Mouse (Mus musculus) embryo, embryonic 11 days (tissue): ENCODE measurements around the gene Abcc9.

Source experiments
- DNase-seq: peaks from one replicate; pipeline ENCODE4 v3.0.0-alpha.2; 2015

Abcc9 gene

DNA sequence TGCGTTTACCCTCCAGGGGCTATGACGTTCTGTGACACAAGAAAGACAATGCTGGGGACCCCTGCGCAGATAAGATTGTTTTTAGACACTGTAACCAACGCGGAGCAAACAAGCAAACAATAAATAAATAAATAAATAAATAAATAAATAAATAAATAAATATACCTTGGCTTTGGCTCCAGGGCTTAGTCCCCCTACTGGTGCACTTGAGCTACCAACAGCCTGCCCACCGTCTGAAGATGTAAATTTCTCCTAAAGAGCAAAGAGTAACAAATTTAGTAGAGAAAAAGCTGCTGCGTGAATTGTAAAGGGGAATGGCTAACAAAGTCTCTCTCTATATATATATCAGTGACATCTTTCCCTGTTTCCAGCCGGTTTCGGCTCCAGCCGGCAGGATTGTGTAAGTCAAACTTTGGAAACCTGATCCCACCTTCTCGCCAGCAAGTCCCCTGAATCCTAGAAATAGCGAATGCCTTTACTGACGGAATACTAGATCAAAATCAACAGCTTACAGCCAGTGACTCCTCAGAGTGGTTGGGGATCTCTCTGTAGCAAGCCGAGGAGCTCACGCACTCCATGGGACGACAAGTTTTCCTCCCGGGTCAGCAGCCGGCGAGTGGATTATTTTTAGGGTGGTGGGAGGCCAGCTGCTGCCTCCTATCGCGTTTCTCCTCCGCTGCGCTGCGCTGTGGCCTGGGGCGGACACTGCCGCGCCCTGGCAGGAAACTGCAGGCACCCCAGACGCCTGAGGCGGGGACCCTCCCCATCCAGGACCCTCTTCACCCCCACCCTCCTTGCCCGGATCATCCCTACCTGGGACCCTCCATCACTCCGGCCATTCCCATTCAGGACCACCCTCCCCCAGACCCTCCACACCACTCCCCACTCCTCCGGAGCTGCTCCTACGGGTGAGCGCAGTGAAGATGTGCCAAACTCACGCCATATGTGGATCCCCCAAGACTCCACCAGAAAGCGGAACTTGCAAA lies at the start of gene Abcc9:
Gene Abcc9, minus strand, starts transcription at position 664 of the 986 bp plus-strand sequence.
- peak; percentile 64 for DNase-seq

DNA sequence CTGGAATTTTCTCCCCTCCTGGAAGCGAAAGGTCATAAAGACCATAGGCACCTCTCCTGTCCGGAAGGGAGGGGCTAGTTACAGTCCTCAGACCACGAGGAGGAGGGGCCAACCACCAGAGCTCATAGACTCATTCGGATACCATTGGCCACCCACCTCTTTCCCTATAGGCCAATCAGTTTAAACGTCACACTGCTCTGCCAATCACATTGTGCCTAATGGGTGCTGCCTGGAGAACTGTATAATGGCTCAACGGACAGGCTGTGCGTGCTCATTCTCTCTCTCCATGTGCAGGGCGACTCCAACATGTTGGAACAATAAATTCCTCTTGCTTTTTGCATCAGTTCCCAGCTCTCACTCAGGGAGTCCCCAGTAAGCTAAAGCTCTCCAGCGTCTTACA lies 49.2 kb upstream of the Abcc9 start:
- peak; percentile 30 for DNase-seq

DNA sequence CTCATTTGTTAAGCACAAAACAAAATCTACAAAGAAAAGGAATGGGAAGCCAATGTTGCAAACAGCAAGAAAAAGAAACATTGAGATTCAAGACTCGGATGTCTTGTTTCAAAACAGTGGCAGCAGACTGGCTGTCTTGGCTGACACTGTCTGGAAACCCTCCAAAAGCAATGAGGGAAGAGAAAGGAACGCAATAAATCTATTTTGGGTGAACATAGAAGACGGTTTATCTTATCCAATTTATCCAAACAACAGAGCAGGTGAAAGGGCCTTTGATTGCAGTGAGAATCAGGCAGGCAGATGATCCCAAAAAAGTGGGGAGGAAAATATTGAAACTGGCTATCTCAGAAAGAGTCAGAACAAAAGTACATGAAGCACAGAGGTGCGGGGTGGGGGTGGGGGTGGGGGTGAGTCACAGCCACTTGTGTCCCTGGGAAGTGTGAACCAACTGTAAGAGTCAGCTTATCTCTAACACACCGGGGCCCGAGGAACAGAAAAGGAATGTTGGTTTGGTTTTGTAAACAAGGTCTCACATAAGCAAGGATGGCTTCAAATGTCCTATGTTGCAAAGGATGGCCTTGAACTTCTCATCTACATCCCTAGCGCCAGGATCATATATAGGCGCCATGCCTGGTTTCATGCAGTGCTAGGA lies 46.1 kb upstream of the Abcc9 start:
- DNase-seq, result no peak

DNA sequence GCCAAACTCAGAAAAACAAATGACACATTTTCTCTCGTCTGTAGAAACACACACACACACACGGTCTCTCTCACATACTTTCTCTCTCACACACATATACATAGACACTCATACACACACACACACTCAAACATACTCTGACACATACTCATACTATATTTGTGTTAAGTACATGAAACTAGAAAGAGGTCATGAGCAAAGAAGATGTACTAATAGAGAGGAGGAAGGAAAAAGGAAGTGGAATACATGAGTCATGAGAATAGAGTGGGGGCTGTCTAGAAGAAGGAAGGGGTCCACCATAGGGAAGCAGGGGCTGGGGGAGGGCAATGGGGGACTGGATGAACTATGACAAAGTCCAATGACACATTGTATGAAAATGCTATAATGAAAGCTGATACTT lies 45.0 kb upstream of the Abcc9 start:
- DNase-seq, result no peak

DNA sequence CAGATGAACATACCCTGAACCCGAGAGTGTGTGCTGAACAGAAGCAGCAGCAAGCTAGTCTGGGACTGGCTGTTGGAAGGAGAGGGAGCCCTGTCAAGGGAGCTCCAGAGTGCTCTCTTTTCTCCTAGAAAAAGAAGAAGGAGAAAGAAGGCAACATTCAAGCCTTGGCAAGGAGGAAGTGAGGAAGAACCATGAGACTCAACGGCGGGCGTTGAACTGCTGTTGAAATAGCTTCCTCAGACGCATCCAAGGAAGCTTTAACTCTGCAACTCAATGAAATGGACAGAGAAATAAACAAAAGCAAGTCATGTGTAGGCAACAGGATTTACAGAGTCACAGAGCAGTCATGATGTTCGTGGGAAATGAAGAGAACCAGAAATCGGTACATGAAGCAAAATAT lies 44.6 kb upstream of the Abcc9 start:
- DNase-seq, result no peak

DNA sequence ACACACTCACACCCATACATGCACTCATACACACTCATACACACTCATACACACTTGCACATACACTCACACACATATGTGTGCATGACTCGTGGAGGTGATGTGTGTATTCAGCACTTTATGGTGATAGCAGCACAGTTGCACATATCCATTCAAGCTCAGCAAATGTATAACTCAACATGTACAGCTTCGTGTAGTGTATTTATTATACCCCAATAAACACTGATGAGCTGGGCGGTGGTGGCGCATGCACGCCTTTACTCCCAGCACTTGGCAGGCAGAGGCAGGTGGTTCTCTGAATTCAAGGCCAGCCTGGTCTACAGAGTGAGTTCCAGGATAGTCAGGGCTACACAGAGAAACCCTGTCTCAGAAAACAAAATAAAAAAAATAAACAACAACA lies 43.4 kb upstream of the Abcc9 start:
- no peak for DNase-seq

DNA sequence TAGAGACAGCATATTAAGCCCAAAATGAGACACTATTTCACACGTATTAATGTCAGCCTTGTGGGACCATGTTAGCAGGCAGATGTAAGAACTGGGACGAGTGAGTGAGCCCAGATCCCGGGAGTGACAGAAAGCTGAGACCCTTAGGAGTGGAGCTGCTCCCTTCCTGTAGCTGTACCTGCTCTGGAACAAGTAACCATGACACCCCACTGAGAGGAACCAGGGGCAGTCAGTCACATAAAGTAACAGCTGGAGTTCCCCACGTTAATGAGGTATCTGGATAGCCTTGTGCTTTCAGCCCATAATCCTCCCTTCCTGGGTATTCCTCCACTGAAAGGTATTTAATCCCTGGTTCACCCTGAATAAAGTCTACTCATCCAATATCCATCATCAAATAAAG lies 41.1 kb upstream of the Abcc9 start:
- DNase-seq, result no peak

DNA sequence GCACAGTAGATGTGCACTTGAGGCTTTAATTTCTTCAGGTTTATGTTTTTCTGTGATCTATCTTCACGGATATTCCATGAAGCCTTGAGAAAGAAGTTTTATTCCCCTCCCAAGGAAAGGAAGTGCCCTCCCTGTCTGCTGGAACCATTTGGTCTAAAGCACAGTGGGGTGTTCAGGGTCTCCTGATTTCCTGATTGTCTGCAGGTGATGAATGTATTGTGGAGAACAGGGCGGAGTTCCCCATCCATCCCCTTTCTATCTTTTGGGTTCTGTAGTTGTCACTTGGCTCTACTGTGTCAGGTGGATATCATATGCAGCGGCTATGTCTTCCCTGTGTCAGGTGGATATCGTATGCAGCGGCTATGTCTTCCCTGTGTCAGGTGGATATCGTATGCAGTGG lies 39.6 kb upstream of the Abcc9 start:
- DNase-seq, result no peak

DNA sequence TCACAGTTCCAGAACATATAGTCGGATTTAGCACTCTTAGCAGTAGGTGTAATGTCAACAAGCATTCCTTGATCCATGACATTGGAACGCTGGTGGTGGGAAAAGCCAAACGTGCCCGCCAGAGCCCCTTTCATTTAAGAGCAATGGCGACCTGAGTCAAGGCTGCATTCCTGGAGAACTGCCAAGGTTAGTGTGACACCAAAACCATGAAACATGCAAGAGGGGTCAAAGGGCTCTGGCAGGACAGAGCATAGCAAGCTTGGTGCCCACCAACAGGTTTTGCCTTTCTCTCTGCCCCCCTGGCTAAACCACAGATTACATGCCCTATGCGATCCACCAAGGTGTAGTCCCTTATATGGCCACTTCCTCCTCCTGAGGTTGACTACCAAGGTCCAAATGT lies 36.5 kb upstream of the Abcc9 start:
- no peak for DNase-seq

DNA sequence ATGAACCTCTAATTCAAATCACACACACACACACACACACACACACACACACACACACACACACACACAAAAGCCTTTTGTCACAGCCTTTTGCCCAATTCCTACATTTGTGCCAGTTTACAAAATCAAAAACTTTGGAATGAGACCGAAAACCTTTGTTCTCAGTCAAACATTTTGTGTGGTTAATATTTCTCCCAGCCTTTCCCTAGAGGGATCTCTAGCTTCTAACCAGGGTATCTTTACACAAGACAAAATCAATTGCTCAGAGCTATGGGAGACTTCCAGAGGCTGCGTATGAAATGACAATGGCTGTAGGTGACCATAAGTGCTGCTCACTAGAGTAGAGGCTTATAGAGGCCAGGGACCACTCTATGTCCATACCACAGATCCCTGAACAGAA lies 36.1 kb upstream of the Abcc9 start:
- DNase-seq, result no peak

DNA sequence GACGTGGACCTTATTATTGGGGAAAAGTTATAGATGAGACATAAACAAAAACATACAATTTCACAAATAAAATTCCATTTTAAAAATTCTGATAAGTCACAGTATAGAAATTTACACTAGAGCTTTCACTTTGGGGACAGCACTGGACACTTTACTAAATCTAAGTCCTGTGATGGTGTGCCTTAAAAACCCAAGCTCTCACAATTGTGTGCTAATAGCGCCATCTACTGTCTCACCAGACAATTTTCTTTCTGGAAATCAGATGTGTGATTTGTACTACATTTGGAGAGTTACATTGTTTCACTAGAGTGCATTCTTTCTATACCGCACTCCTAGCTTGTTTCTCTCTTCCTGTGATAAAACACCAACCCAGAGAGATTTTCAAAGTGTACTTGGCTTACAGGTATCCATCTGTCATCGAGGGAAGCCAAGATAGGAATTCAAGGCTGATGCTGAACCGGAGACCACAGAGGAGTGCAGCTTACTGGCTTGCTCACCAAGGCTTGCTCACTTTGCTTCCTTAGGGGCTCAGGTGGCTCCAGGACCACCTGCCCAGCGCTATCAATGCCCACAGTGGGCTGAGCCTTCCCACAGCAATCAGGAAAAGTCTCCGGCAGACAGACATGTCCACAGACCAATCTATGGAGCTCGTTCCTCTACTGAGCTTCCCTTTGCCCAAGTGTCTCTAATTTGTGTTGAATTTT lies 33.3 kb upstream of the Abcc9 start:
- DNase-seq, result peak; percentile 75

DNA sequence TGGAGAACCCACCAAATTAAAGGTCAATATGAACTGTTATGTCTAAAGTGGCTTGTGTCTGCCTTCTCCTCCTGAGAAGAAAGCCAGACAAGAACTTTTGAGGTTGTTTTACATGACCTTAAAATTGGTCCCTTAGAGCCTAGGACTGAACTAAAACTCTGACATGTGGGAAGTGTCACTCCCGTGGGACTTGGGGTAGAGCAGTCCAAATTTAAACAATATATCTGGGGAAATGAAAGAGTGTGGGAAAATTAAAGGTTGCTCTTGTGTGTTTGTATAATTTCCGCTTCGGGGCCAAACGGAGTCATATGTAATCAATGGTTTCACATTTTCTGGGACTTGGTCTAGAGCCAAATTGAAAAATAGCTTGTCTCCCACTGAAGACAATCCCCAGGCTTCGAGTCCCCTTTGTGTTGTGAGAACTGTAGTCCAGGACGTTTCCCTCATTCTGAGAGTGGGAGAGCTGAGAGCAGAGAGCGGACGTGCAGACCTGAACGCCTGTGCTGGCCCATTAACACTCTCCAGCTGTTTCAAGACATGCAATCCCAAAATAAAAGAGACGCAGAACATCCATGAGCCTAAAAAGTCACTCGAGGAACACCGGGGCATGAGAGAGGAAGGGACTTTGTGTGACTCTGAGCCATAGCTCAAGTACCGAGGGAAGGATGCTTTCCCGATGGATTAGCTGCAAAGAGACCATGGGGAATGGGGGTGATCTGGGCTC lies 30.6 kb upstream of the Abcc9 start:
- no peak for DNase-seq

DNA sequence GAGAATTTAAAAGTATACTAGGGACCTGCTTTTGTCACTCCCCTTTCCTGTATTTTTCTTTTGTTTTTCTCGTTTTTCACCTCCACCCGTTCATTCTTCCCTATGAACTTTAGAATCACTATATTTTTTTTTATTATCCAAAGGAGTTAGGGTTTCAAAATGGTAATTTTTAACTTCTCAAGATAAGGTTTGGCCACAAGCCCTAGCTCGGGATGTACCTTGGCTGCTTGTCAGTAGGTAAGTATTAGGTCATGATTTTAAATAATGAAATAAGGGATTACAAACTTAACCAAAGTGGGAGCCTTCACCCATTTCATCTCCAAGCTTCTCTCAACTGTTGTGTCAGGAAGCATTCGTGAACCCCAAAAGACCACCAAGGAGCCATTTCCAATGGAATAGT lies 23.9 kb upstream of the Abcc9 start:
- DNase-seq, result no peak

DNA sequence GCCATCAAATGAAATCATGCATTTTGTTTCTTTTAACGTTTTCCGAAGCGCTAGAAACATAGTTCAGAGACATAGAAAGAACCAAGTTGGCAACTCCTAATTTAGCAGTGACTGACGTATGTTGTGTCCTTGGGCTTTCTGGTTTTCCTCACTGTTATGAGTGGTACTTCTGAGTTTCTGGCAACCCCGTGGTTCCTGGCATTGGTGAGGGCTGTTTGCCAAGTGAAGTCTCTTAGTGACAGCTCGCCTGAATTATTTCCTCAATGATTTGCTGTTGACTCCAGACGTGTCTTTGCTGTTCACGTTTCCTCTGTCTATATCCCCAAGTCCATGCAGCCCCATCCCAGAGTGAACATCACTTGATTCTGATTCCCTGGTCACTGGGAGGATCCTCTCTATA lies 19.6 kb upstream of the Abcc9 start:
- DNase-seq, result no peak

DNA sequence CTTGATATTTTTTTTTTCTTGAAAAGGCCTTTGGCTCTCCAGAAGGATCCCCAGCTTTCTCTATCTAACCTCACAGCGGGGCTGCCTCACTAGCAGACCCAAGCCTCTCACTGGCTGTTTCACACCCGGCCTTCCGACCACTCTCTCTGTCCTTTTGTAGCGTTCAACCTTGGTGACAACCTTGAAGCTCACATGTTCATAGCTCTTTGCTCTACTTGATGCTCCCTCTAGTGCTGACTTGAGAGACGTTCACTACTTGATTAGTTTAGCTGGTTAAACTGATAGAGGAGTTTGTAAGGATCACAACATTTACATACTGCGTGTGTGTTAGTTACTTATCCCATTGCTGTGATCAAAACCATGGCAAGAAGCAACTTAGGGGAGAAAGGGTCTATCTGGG lies 18.5 kb upstream of the Abcc9 start:
- DNase-seq, result no peak

DNA sequence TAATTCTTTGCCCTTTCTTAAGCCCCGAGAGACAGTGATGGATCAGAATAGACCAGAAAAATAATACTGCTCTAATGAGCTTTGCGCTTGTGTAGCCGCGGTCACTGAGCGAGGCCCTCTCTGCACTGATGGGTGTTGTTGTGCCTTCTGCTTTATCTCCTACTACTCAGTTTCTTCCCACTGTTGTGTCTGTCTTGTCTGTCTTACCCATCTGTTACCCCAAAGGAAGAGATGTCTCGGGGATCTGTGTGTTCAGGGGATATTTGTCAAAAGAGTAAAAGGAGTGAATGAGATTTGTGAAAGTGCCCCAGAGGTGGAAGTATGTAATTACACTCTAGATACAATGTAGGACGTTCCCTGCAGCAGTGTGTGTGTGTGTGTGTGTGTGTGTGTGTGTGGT lies 16.1 kb upstream of the Abcc9 start:
- no peak for DNase-seq

DNA sequence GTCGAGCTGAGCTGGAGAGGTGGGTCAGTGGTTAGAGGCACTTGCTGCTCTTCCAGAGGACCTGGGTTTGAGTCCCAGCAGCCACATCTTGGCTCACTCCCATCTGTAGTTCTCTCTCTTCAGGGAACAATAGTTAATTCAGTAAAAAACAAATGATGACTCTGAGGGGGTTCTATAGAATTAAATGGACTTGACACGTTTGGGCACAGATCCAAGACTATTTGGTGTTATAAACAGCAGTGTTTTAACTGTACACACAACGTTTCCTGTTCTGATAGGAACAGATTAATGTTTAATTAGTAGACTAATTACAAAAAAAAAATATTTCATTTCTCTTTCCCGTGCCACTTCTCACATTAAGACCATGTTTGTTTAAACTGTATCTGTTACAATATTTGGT lies 15.1 kb upstream of the Abcc9 start:
- DNase-seq, result no peak

DNA sequence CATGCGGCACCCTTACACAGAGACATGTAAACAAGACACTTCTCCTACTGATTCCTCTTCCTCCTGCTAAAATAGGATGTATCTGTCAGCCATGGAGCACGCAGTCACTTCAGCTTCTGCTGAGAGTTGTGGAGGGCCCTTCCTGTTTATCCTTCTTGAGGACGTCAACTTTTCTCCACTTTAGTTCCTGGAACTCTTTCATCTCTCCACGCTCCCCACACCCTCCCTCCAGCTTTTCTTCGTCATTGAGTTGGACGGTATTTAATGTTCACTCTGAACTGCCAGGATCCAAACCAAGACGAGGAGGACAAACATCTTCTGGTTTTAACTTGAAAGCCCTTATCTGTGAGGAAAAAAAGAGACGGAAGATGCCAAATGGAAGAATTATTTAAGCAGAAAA lies 12.9 kb upstream of the Abcc9 start:
- no peak for DNase-seq

DNA sequence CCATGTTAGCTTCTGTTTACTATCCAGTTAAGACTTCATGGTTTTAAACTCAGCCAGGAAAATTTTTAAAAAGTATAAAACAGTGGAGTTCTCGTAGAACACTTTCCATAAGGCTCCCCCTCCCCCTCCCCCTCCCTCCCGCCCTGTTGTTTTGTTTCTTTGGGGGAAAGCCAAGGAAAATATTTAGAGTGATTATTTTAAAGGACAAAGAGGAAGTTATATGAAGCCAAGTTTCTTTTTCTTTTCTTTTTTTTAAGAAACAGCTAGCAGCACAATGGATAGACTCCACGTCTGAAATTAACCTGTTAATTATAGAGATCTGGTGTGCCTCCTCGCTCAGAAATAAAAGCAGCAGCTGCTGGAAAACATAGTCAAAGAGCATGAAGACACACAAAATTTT lies 9.0 kb upstream of the Abcc9 start:
- DNase-seq, result no peak

DNA sequence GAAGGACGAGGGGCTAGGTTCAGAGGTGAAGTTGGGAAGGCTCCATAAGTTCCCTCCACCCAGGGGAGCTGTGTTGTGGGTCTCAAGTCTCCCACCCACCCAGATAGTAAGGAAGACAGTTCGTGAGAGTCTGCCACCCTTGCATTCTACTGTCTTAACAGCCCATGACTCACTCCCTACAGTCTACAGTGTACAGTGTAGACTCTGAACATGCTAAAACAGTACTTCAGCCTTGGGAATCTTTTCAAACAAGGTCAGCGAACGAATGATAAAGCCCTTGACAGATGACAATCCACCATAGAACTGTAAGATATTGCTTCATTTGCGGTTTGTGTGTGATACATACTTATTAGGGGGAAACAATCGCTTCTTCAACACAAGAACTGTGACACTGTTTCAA lies 8.6 kb upstream of the Abcc9 start:
- DNase-seq, result no peak

DNA sequence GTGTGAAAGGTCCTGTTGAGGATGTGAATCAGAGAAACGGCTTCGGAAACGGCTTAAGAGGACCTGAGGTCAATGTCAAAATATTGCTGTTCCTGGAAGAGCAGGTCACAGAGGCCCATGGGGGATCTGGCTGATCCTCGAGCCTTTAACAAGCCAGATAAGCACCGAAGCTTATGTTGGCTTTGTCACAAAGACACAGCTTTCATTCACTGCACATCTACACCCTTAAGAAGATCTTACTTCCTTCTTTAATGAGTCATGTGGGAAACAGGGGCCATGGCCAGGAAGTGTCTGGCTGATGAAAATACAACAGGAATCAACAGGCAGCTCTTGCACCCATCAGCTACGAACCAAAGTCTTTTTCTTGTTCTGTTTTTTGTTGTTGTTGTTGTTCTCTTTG lies 6.3 kb upstream of the Abcc9 start:
- no peak for DNase-seq

DNA sequence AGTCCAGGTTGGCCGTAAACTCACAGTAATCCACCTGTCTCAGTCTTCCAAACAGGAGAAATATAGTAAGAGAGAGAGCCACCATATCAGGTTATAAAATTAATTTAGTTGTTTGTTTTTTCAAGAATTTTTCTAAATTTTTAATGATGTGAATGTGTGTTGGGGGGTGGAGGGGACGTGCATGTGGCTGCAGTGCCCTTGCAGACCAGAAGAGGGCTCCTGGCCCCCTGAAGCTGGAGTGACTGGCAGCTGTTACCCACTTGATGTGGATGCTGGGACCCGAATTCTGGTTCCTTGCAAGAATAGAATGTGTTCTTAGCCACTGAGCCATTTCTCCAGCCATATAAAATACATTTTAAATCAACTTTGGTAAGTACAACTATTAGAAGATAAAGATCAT lies 4.6 kb upstream of the Abcc9 start:
- DNase-seq, result no peak

DNA sequence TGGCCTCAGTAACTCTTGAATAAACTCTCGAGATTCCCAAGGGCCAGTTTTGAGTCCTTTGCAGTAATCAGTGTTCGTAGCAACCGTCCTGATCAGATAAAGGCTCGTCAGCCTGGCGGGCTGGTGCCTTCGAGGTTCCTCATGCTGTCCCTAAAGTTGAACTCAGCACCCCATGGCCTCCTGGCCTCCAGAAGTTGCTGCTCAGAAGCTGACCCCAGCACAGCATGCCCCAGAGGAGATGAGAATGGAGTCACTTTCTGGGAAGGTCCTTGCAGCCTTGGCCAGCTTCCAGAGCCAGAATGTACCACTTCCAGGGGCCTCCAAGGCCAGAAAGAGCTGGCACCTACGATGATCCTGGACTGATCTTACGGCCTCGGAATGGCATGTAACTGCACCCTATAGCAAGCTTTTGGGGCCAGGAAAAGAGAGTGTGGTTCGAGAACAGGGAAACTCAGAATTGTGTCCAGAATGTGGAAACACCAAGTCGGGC lies 1.4 kb upstream of the Abcc9 start:
- DNase-seq, result no peak
